Mouse (Mus musculus) frontal cortex, postnatal 25 days (tissue): ENCODE data around the gene Uts2.

Experiments
- DNase-seq, 2 experiments: peaks; one replicate each; pipeline ENCODE4 v3.0.0; 2022; ENCODE audit warnings: low spot score in 2 of 2

Gene Uts2

DNA sequence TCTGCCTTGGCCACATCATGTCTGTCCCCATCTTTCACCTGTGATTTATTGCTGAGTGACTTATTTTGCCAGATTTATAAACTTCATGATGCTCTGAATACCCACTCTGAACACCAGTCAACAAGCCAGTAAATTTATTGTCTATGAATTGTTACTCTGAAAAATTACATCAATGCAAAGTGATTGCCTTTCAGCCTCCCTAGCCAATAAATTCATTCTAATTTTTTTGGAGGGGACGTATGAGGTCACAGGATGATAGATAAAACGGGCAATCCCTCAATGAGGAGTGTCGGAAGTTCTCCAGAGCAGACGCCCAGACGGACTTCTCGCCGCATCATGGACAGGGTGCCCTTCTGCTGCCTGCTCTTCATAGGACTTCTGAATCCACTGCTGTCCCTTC is at the start of gene Uts2:
Uts2 (plus strand) TSS at position 301 of the 400 bp plus-strand sequence.
- DNase-seq: no peak

DNA sequence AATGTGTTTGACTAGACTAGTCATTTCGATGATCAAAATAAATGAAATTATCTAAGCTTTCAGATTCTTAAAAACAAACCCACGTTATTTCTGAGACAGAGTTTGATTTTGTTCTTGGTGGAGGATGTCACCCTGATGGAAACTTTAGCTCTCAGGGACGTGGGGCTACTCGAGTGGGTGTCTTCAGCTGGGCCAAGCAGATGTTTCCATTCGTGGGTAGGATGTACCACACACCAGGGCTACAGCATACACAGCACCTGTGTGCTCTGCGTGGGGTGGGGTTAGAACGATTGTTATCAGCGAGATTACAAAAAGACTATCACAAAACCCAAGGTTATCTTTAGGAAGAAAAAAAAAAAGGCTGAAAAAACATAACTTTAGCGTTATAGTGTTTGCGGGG is 45.9 kb upstream of the Uts2 start:
- DNase-seq: no peak

- no peak for DNase-seq
These were observed 40.4 kb upstream of the Uts2 start for GRCm38 (mm10) chr4:150956369-150957105.

DNA sequence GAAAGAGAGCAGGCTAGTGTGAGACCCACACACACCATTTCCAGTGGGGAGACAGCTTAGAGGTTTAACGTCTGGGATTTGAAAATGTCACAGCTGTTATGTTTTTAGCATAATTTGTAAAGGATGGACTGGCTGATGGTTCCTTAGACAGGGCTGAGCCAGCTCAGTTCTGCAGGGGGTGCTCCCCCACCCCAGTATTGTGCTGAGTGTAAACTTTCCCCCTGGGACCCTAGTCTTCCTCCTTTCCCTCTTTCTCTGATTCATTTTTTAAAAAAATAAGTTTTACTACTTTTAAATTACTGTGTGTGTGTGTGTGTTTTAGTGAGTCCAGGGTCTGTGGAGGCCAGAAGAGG is 39.8 kb upstream of the Uts2 start:
- no peak for DNase-seq

GRCm38 (mm10) chr4:150958536-150958935 is 38.4 kb upstream of the Uts2 start:
- DNase-seq: no peak

DNA sequence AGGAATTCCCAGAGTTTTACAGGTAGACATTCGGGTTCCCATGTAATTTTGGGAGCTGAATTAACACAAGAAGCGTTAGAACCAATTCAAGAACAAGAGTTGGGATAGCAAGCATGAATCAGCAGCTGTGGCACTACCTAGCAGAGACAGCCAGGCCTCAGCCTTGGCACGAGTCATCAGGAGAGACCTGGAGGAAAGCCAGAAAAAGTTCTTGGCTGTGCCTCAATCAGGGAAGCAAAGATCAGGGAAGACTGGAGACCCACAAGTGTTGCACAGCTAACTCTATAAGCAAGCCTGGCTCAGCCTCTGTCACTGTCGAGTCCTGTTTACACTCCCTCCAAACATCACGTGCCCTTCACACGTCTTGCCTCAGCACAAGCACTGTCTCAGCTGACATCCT is 34.7 kb upstream of the Uts2 start:
- DNase-seq: no peak

GRCm38 (mm10) chr4:150963711-150964110 is 33.2 kb upstream of the Uts2 start:
- no peak for DNase-seq

- DNase-seq: peak; percentile 88
These were observed 32.0 kb upstream of the Uts2 start for GRCm38 (mm10) chr4:150964635-150965554.

DNA sequence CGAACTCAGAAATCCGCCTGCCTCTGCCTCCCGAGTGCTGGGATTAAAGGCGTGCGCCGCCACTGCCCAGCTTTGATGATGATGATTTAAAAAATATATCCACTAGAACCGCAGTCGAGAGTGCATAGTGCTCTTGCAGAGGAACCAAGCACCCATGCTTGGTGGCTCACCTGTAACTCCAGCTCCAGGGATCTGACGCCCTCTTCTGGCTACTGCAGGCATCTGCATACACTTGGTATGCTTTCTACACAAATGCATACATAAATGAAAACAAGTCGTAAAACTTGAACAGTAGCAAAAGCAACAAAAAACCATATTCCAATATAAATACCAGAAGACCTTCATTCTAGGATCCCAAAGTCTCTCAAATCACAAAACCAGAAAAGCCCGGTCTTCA is 31.3 kb upstream of the Uts2 start:
- no peak for DNase-seq

DNA sequence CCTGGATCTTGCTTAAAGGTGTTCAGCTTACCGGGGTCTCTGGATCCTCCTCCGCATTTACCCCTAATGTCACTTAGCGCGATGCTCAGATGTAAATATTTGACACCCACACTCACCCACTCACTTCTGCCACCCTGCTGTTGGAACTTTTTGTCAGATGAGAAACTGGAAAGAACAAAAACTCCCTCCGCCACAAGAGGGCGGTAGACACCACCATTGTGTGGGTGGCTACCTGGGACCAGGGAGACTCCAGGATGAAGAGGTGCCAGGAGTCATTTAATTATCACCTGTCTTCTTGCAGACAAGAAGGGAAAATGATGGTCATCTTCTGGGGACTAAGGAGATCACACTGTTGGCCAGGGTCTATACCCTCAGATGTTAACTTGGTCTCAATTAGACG is 30.3 kb upstream of the Uts2 start:
- peak; percentile 51 for DNase-seq

DNA sequence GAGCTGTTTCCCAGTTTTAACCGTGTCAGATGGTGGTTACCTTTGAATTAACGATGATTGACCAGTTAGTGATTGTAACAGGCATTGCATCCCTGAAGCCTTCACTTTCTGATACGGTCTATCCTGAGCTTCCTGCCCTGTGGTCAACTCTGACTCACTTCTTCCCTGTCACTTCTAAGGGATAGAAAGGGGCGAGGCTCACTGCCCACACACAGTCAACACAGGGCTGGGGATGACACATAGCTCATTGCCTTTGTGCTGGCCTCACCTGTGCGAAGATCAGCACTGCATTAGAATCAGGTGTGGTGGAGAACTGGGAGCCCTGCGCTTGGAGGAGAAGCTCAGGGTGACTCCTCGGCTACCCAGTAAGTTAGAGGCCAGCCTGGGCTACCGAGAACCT is 27.9 kb upstream of the Uts2 start:
- DNase-seq: no peak

DNA sequence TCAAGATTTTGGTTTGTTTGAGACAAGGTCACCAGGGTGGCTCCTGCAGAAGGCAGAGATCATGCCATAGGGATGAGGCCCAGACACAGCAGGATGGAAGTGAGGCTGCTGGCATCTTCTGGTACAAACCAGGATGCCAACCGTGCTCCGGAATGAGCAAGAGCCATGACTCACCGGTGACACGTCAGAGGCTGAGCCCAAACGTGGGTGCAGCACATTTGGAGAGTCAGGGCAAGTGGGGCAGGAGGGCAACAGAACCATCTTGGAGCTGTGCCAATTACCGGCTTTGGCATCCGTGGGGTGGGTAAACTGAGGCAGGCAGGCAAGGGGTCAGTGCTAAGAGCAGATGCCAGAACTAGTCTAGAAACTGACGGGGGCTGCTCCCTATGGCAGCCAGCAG is 23.6 kb upstream of the Uts2 start:
- no peak for DNase-seq

GRCm38 (mm10) chr4:150975145-150975544 is 21.8 kb upstream of the Uts2 start:
- DNase-seq: no peak

DNA sequence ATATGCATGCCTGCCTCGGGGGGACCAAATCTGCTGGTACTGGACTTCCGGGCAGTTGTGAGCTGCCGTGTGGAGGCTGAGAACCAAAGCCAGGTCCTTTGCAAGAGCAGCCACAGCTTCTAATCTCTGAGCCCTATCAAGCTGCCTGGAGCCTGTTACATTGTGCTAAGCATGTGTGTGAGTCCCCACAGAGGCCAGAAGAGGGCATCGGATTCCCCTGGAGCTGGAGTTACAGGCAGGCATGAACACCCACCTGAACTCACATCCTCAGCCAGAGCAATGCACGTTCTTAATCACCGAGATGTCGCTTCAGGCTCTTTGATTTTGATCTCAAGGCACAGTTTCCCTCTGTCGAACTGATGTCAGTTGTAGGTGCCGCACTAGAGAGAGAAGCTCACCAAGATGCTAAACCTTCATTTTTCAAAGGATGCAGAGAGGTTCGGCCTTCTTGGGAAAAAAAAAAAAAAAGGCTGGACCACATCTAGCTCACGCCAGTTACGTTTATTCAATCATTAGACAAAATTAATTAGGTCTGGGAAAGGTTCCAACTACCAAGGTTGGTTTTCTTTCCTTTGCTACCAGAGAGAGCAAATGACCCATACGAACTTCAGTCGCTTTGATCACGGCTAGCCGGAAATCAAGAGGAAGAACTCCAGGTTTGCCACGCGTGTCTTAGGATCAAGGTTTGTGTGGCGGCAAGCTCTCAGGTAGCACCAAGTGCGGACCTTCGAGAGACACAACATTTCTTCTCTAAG is 18.6 kb upstream of the Uts2 start:
- DNase-seq: no peak

- DNase-seq: no peak
These were observed 17.4 kb upstream of the Uts2 start for GRCm38 (mm10) chr4:150979455-150979854.

GRCm38 (mm10) chr4:150980153-150980552 is 16.7 kb upstream of the Uts2 start:
- DNase-seq: no peak

- DNase-seq: no peak
These were observed 6.7 kb upstream of the Uts2 start for GRCm38 (mm10) chr4:150990148-150990547.

GRCm38 (mm10) chr4:150998626-150999025 is 1.7 kb downstream of the Uts2 start:
- no peak for DNase-seq

GRCm38 (mm10) chr4:151001397-151001796 is 4.5 kb downstream of the Uts2 start:
- DNase-seq: no peak

- no peak for DNase-seq
These were observed 8.9 kb downstream of the Uts2 start for GRCm38 (mm10) chr4:151005656-151006318.

DNA sequence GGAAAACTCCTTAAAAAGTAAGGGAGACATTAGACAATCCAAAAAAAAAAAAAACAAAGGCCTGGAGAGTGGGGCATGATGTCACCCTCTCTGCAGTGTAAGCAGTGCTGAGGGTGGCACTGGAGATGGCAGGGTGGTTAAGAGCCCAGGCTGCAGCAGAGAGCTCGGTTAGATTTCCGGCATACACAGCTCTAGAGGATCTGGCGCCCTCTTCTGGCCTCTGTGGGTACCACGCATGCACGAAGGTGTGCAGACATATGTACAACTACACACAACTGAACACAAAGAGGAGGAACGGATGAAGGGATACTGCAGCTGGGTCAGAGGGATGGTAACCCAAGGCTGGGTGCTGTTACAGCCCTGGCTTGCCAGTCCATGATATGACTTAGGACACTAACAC is 10.0 kb downstream of the Uts2 start:
- DNase-seq: peak; percentile 11 to 28

- no peak for DNase-seq
These were observed 13.4 kb downstream of the Uts2 start for GRCm38 (mm10) chr4:151010316-151010715.
